Mouse (Mus musculus): ENCODE measurements around the gene Flnb.

DNA sequence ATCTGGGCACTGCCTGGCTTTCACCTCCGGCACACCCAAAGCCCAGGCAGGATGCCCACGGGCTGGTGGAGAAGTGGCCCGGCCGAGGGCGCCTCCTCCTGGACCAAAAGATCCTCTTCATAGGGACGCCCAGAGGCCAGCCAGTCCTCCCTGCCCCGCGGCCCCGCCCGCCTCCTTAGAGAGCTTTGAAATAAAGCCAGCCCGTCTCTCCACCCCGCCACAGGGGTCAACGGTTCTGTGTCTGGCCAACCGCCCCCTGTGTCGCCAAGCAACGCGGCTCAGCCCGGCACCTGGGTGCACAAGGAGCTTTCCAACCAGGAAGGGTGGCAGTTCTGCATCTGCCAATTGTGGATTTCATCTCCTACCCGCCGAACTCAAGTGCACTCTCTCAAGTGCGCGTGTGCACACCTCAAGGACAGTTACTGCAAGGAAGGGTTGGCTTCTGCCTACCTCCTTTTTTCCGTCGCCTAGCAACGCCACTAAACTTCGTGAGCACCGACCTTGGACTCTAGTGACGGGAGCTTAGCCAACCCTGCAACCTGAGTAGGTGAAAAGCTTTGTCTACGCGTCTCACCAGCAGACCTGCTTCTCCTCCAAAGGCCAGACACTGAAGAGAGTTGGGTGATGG lies 26.1 kb upstream of the Flnb start, which contains the start of gene Gm26661:
- TF ChIP-seq CTCF (IDR thresholded peaks at IDR 0.05; ENCODE audit: low read depth, low read length) (no peak), POLR2A (IDR thresholded peaks at IDR 0.05; ENCODE audit: borderline replicate concordance, low read depth, low read length) (no peak)

All from bone marrow macrophage, adult 2 months (primary cell).